Mouse (Mus musculus) lung, postnatal 10 days (tissue): ENCODE results near the gene Olfr524.
A peak's percentile ranks its signal among the peaks of the same experiment; 100 is the strongest.

Experiments
- DNase-seq: peaks from one replicate; pipeline ENCODE4 v3.0.0; 2021

The Olfr524 gene

DNA sequence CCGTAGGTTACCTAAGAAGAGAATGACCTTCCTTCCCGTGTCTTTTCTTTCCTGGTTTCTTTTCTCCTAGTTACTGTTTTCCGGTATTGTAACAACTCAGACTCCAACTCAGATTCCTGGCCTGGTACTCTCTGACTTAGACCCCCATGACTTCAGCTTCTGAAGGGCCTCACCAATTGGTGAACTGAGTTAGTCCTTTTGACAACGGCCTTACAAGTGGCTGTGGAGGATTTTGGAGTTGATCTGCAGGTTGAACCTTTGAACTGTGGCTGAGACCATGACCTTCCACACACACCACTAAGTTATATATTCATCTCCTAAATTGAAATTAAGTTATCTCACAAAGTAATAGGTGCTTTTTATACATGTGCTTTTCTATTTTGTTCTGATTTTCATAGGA is 21.6 kb downstream of the Olfr524 start:
- DNase-seq, result no peak

DNA sequence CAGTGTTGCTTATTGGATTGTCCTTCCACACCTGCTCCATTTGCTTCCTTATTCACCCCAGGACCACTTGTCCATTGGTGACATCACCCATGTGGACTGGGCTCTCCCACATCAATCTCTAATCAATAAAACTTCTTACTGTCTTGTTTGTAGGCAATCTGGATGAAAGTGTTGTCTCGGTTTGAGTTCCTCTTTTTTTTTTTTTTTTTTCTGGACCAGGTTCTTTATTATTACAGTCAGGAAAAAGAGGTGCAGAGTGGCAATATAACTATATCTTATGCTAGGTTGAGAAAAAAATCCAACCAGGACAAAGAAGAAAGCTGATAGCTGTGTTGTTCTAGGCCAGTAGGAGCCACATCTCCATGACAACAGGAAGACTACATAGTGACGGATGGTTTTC is 25.1 kb downstream of the Olfr524 start:
- DNase-seq, result no peak

DNA sequence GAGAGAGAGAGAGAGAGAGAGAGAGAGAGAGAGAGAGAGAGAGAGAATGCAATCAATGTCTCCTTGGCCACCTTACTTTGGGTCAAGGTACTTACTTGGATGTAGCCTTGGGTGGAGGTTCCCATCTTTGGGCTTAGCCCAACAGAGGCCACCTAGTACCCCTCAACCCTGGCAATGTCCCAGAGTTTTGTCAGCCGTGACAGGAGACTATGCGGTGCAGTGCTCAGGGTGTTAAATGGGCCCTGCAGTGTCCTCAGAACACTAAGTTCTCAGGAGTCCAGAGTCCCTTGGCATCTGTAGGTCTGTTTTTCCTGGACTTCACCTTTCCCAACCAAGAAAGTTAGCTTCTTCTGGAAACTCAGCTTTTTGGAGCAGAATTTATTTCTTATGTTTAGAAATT is 26.6 kb downstream of the Olfr524 start:
- DNase-seq, result no peak

DNA sequence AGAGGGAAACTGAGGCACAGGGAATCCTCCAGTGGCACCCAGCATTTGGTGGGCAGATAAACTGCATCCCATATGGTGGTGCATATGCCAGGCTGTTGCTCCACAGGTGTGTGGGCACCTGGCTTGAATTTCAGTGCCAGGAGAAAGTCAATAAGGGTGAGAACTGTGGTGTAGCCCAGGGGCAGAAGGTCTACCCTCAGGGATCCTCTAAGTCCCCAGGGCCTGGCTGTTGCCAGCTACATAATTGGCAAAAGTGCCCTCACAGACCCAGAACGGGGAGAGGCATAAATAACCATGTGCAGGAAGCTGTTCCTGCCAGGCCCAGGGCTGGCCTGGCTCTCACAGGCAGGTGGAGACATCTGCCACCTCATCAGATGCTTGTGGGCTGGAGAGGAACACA is 32.8 kb downstream of the Olfr524 start, which contains the start of gene Olfr523:
Olfr523 (plus strand) TSS at position 282 of the 400 bp plus-strand sequence.
- no peak for DNase-seq

DNA sequence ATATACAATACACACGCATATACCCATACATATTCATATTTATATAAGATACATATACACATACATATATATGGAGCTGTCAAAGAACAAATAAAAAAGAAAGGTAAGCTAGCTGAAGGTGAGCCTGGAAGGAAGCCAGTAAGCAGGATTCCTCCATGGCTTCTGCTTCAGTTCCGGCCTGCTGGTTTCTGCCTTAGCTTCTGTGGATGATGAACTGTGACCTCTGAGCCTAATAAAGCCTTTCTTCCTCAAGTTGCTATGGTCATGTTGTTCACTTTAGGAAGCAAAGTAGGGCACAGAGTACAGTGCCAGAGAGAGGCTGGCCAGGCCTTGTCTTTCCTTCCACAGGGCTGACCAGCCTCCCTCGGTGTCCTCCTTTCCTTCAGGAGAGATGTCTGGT is 34.9 kb downstream of the Olfr524 start:
- DNase-seq, result no peak

DNA sequence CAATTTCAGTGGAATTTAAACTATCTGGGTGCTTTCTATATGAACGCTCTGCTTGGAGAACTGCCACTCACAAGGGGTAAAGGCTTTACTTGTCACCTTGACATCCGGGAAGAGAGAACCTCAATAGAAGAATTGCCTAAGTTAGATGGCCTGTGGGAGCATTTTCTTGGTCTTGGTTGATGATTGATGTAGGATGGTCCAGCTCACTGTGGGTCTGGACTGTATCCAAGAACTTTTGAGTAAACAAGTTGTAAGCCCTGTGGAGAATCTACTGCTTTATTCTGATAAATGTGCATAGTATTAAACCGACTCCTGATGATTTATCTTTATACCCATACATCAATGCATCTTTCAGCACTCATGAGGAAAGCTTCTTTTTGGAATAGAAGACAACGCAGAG is 36.4 kb downstream of the Olfr524 start:
- no peak for DNase-seq

DNA sequence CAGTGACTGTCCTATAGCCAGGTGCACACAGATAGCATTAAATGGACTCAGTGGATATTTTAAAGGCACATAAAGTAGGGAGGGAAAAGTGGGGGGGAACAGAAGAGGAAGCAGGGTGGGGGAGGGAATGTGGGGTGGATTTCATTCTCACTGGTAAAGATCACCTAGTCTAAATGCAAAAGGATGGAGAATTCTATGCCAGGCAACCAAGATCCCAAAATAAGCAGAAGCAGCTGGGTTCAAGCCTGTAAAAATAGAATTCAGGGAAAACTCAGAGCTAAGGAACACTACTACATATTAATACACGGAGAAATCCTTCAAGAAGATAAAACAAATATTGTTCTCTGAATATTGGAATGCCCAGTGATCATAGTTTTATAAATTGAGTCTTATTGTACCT is 37.8 kb downstream of the Olfr524 start:
- no peak for DNase-seq

DNA sequence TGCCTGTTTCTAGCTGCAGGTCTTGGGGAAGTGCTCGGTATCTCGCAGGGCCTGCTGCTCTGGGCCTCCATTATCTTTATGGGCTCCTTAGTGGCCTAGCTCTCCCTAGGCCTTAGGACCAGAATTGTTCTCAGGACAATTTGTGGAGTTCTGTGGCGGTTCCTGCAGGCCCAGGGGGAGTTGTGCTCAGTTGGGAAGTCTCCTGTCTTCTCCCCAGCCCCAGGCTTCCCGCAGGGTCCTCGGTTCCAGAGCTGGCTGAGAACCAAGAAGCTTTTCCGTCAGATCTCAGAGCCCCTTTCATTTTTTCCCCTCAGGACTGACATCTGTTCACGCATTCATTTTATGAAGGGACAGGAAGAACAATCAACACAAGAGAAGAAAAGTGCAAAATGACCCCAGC is 41.1 kb downstream of the Olfr524 start, which contains the start of gene Olfr522:
Olfr522 (minus strand) TSS at position 101 of the 400 bp plus-strand sequence.
- no peak for DNase-seq

DNA sequence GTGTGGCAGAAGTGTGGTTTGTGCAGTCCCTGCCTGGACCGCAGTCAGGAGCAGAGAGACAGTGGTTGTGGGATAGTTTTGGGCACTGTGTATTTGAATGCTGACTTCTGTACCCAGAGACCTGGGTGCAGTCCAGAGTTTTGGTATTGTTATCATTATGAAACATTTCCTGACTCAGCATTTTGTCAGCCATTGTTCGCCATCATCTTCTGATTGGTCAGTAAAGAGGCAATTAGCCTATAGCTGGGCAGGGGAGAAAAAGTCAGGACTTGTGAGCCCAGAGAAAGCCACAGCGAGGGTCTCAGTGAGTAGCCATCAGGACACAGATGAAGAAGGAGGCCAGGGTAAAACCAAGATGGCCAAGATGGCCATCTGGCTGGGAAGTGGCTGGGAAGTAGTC is 45.4 kb downstream of the Olfr524 start:
- no peak for DNase-seq

DNA sequence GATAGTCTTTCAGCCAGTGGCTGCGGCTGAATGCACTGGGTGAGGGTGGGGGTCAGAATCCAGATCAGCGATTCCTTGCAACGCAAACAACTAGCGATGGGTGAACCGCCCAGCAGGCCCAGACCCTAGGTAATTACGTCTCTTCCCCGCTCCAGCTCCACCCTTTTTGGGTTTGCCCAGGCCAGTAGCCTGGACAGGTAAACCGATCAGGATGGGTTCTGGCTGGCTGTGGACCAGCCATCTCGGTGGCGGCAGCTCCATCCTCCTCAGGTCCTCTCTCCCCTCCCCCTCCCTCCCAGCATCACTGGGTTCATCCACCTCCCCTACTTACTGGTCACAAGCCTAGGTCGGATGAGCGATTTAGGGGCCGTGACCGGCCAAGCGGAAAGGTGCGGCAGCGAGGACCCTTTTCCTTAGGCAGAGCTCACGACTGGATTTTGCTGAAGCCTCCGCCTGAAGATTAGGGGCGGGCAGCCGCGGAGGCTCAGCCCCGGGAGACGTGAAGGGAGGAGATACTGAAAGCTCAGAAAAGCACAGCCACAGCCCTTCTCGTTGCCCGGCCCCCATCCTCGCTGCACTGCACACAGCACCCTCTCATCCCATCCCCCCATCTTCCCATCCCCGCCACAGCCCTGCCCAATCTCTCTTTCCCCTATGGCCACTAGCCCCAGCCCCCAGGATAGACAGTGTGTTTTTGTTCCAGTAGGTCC is 51.4 kb downstream of the Olfr524 start, which contains the start of gene Sprn:
Sprn (minus strand) TSS at position 660 of the 710 bp plus-strand sequence.
- no peak for DNase-seq

DNA sequence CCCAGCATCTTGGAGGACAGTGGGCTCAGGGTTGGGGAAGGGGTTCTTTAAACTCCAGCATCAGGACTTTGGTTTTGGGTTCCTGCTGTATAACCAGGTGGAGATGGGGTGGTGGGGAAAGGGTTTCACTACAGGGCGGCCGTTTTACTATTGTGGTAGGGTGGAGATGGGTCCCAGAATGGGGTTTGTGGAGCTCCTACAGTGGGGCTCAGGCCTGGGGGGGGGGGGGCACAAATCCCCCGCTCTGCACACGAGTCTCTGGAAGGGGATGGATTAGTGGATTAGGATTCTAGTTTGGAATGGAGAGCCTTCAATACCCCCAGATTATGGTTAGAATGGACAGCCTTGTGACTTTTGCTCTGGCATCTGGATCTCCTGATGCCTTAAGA is 51.9 kb downstream of the Olfr524 start:
- DNase-seq, result no peak

DNA sequence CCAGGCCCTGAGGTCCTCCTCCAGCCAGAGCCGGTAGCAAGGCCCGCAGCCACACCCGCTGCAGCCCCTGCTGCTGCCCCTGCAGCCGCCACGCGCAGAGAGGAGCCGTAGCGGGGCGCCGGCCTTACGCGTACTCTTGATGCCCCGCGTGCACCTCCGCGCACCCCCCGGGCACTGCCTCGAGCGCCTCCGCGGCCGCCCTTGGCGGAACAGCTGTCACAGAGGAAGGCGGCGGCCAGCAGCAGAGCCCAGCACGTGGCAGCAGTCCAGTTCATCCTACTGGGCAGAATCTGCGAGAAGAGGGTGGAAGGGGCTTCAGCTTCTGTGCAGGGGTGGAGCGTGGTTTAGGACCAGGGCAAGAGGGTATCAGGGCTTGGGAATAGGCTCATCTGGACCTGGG is 52.4 kb downstream of the Olfr524 start:
- peak; percentile 39 for DNase-seq
